Mouse (Mus musculus): ENCODE data around the gene Exoc6. TPM values are rescaled to one million over a fixed set of nuclear protein-coding genes. Genes with fewer than 3 reads are reported as not detected.
A peak's percentile ranks its signal among the peaks of the same experiment; 100 is the strongest.

Exoc6 gene
- polyA plus RNA-seq, 1 experiment from 2014 or later, result 12.6 TPM

GRCm38 (mm10) chr19:37580438-37580837, 30.2 kb downstream of the Exoc6 start:
- H3K36me3 ChIP-seq (ENCODE audit: control insufficient read depth, insufficient read depth, low read length), result no peaks in the 10 kb centered on the region
- DNase-seq (ENCODE audit: low spot score) (no peak), ATAC-seq (ENCODE audit: insufficient read depth, low FRiP score, low TSS enrichment) (no peak)
- 68% methylated on average over 6 of the region's 6 CpGs for WGBS
- H3K27me3 ChIP-seq (ENCODE audit: control insufficient read depth, insufficient read depth, low read length), result no peaks in the 10 kb centered on the region
- H3K4me3 ChIP-seq (ENCODE audit: low read depth, low read length), result no peak overlapping the region
- no peak overlapping the region for H3K4me2 ChIP-seq (ENCODE audit: low read depth)
- no peak overlapping the region for H3K27ac ChIP-seq (ENCODE audit: low read depth, low read length)
- no peaks in the 10 kb centered on the region for H3K9me3 ChIP-seq (ENCODE audit: control insufficient read depth, low read length)
- no peak overlapping the region for H3K9ac ChIP-seq (ENCODE audit: low read length)
- no peaks in the 10 kb centered on the region for H3K4me1 ChIP-seq (ENCODE audit: control insufficient read depth, insufficient read depth, low read length)

GRCm38 (mm10) chr19:37585210-37585609, 35.0 kb downstream of the Exoc6 start:
- no peak overlapping the region for H3K9ac ChIP-seq (ENCODE audit: low read length)
- no peaks in the 10 kb centered on the region for H3K4me1 ChIP-seq (ENCODE audit: control insufficient read depth, insufficient read depth, low read length)
- DNase-seq (ENCODE audit: low spot score), result no peak
- H3K36me3 ChIP-seq (ENCODE audit: control insufficient read depth, insufficient read depth, low read length), result no peaks in the 10 kb centered on the region
- no peak overlapping the region for H3K4me3 ChIP-seq (ENCODE audit: low read depth, low read length)
- H3K27me3 ChIP-seq (ENCODE audit: control insufficient read depth, insufficient read depth, low read length), result no peaks in the 10 kb centered on the region
- H3K9me3 ChIP-seq (ENCODE audit: control insufficient read depth, low read length), result no peaks in the 10 kb centered on the region
- no peak overlapping the region for H3K4me2 ChIP-seq (ENCODE audit: low read depth)
- ATAC-seq (ENCODE audit: insufficient read depth, low FRiP score, low TSS enrichment), result no peak
- no peak overlapping the region for H3K27ac ChIP-seq (ENCODE audit: low read depth, low read length)
- WGBS, result 57% methylated on average over 14 of the region's 14 CpGs

GRCm38 (mm10) chr19:37585684-37586083, 35.5 kb downstream of the Exoc6 start:
- 57% methylated on average over 8 of the region's 8 CpGs for WGBS
- ATAC-seq (ENCODE audit: insufficient read depth, low FRiP score, low TSS enrichment), result no peak

GRCm38 (mm10) chr19:37590544-37590943, 40.3 kb downstream of the Exoc6 start:
- Histone ChIP-seq H3K27ac (ENCODE audit: low read depth, low read length) (no peak overlapping the region), H3K4me3 (ENCODE audit: low read depth, low read length) (no peak overlapping the region), H3K9ac (ENCODE audit: low read length) (no peak overlapping the region), H3K36me3 (ENCODE audit: control insufficient read depth, insufficient read depth, low read length) (no peaks in the 10 kb centered on the region), H3K4me2 (ENCODE audit: low read depth) (no peak overlapping the region), H3K4me1 (ENCODE audit: control insufficient read depth, insufficient read depth, low read length) (no peaks in the 10 kb centered on the region), H3K9me3 (ENCODE audit: control insufficient read depth, low read length) (no peaks in the 10 kb centered on the region), H3K27me3 (ENCODE audit: control insufficient read depth, insufficient read depth, low read length) (no peaks in the 10 kb centered on the region)
- ATAC-seq (ENCODE audit: insufficient read depth, low FRiP score, low TSS enrichment), result no peak
- whole genome bisulfite sequencing, result 99% methylated on average over 7 of the region's 7 CpGs
- DNase-seq (ENCODE audit: low spot score), result no peak

More at GRCm38 (mm10) chr19:37585684-37586083, 35.5 kb downstream of the Exoc6 start:
- H3K4me1 ChIP-seq (ENCODE audit: control insufficient read depth, insufficient read depth, low read length), result no peaks in the 10 kb centered on the region
- no peaks in the 10 kb centered on the region for H3K9me3 ChIP-seq (ENCODE audit: control insufficient read depth, low read length)
- no peak overlapping the region for H3K4me3 ChIP-seq (ENCODE audit: low read depth, low read length)
- no peak overlapping the region for H3K27ac ChIP-seq (ENCODE audit: low read depth, low read length)
- H3K4me2 ChIP-seq (ENCODE audit: low read depth), result no peak overlapping the region
- no peaks in the 10 kb centered on the region for H3K36me3 ChIP-seq (ENCODE audit: control insufficient read depth, insufficient read depth, low read length)
- no peaks in the 10 kb centered on the region for H3K27me3 ChIP-seq (ENCODE audit: control insufficient read depth, insufficient read depth, low read length)
- DNase-seq (ENCODE audit: low spot score), result no peak
- H3K9ac ChIP-seq (ENCODE audit: low read length), result no peak overlapping the region

GRCm38 (mm10) chr19:37601968-37602848, 52.0 kb downstream of the Exoc6 start:
- Histone ChIP-seq H3K27ac (ENCODE audit: low read depth, low read length) (no peak overlapping the region), H3K9me3 (ENCODE audit: control insufficient read depth, low read length) (no peaks in the 10 kb centered on the region), H3K4me1 (ENCODE audit: control insufficient read depth, insufficient read depth, low read length) (no peaks in the 10 kb centered on the region), H3K4me3 (ENCODE audit: low read depth, low read length) (no peak overlapping the region), H3K9ac (ENCODE audit: low read length) (no peak overlapping the region), H3K27me3 (ENCODE audit: control insufficient read depth, insufficient read depth, low read length) (no peaks in the 10 kb centered on the region), H3K4me2 (ENCODE audit: low read depth) (no peak overlapping the region), H3K36me3 (ENCODE audit: control insufficient read depth, insufficient read depth, low read length) (no peaks in the 10 kb centered on the region)
- DNase-seq (ENCODE audit: low spot score), result peak; percentile 27
- no peak for ATAC-seq (ENCODE audit: insufficient read depth, low FRiP score, low TSS enrichment)
- WGBS, result 46% methylated on average over 22 of the region's 22 CpGs

- H3K27ac ChIP-seq (ENCODE audit: low read depth, low read length), result no peak overlapping the region
- 81% methylated on average over 7 of the region's 7 CpGs for WGBS
- H3K36me3 ChIP-seq (ENCODE audit: control insufficient read depth, insufficient read depth, low read length), result no peaks in the 10 kb centered on the region
Measured at GRCm38 (mm10) chr19:37609991-37610390, 59.8 kb downstream of the Exoc6 start.

GRCm38 (mm10) chr19:37612893-37613292, 62.7 kb downstream of the Exoc6 start:
- Histone ChIP-seq H3K4me1 (ENCODE audit: control insufficient read depth, insufficient read depth, low read length) (no peaks in the 10 kb centered on the region), H3K4me2 (ENCODE audit: low read depth) (no peak overlapping the region), H3K9ac (ENCODE audit: low read length) (no peak overlapping the region), H3K36me3 (ENCODE audit: control insufficient read depth, insufficient read depth, low read length) (no peaks in the 10 kb centered on the region), H3K4me3 (ENCODE audit: low read depth, low read length) (no peak overlapping the region), H3K27ac (ENCODE audit: low read depth, low read length) (no peak overlapping the region), H3K9me3 (ENCODE audit: control insufficient read depth, low read length) (no peaks in the 10 kb centered on the region), H3K27me3 (ENCODE audit: control insufficient read depth, insufficient read depth, low read length) (no peaks in the 10 kb centered on the region)
- DNase-seq (ENCODE audit: low spot score) (no peak), ATAC-seq (ENCODE audit: insufficient read depth, low FRiP score, low TSS enrichment) (no peak)
- 91% methylated on average over 7 of the region's 7 CpGs for WGBS

More at GRCm38 (mm10) chr19:37609991-37610390, 59.8 kb downstream of the Exoc6 start:
- Histone ChIP-seq H3K9ac (ENCODE audit: low read length) (no peak overlapping the region), H3K4me1 (ENCODE audit: control insufficient read depth, insufficient read depth, low read length) (no peaks in the 10 kb centered on the region), H3K4me2 (ENCODE audit: low read depth) (no peak overlapping the region), H3K27me3 (ENCODE audit: control insufficient read depth, insufficient read depth, low read length) (no peaks in the 10 kb centered on the region), H3K4me3 (ENCODE audit: low read depth, low read length) (no peak overlapping the region), H3K9me3 (ENCODE audit: control insufficient read depth, low read length) (no peaks in the 10 kb centered on the region)
- no peak for DNase-seq (ENCODE audit: low spot score)
- no peak for ATAC-seq (ENCODE audit: insufficient read depth, low FRiP score, low TSS enrichment)

GRCm38 (mm10) chr19:37615039-37615630, 64.9 kb downstream of the Exoc6 start:
- Histone ChIP-seq H3K27ac (ENCODE audit: low read depth, low read length) (no peak overlapping the region), H3K4me3 (ENCODE audit: low read depth, low read length) (no peak overlapping the region), H3K36me3 (ENCODE audit: control insufficient read depth, insufficient read depth, low read length) (no peaks in the 10 kb centered on the region), H3K4me1 (ENCODE audit: control insufficient read depth, insufficient read depth, low read length) (no peaks in the 10 kb centered on the region), H3K4me2 (ENCODE audit: low read depth) (no peak overlapping the region), H3K9me3 (ENCODE audit: control insufficient read depth, low read length) (no peaks in the 10 kb centered on the region), H3K9ac (ENCODE audit: low read length) (no peak overlapping the region), H3K27me3 (ENCODE audit: control insufficient read depth, insufficient read depth, low read length) (no peaks in the 10 kb centered on the region)
- ATAC-seq (ENCODE audit: insufficient read depth, low FRiP score, low TSS enrichment), result no peak
- WGBS, result 71% methylated on average over 4 of the region's 4 CpGs
- no peak for DNase-seq (ENCODE audit: low spot score)

GRCm38 (mm10) chr19:37647994-37648393, 97.8 kb downstream of the Exoc6 start:
- Histone ChIP-seq H3K27me3 (ENCODE audit: control insufficient read depth, insufficient read depth, low read length) (no peaks in the 10 kb centered on the region), H3K27ac (ENCODE audit: low read depth, low read length) (no peak overlapping the region), H3K36me3 (ENCODE audit: control insufficient read depth, insufficient read depth, low read length) (no peaks in the 10 kb centered on the region), H3K4me2 (ENCODE audit: low read depth) (no peak overlapping the region), H3K4me1 (ENCODE audit: control insufficient read depth, insufficient read depth, low read length) (no peaks in the 10 kb centered on the region), H3K4me3 (ENCODE audit: low read depth, low read length) (no peak overlapping the region), H3K9me3 (ENCODE audit: control insufficient read depth, low read length) (no peaks in the 10 kb centered on the region), H3K9ac (ENCODE audit: low read length) (no peak overlapping the region)
- DNase-seq (ENCODE audit: low spot score), result no peak
- no peak for ATAC-seq (ENCODE audit: insufficient read depth, low FRiP score, low TSS enrichment)
- WGBS, result 32% methylated on average over 2 of the region's 2 CpGs

Measured in neural tube, embryonic 11.5 days (tissue).